Mouse (Mus musculus) heart, embryonic 10.5 days (tissue): ENCODE measurements around the gene Acaca. TPM values are rescaled to one million over a fixed set of nuclear protein-coding genes. Genes with fewer than 3 reads are reported as not detected.
A peak's percentile ranks its signal among the peaks of the same experiment; 100 is the strongest.
"Not testable (repeated sequence)": the region's sequence is repeated elsewhere in the genome, so short reads cannot be mapped to it uniquely, and the experiment has no call there.

Source experiments
- DNase-seq: peaks from one replicate; pipeline ENCODE4 v3.0.0-alpha.2; 2017; ENCODE audit warnings: low spot score
- H3K27ac ChIP-seq: fragments of 300-500 bp; sonication (generic); 2 replicates; pipeline ENCODE4 v1.5.1; 2016; ENCODE audit warnings: mild to moderate bottlenecking
- H3K27me3 ChIP-seq: fragments of 300-500 bp; sonication (generic); 2 replicates; pipeline ENCODE4 v1.6.1; 2016; ENCODE audit warnings: mild to moderate bottlenecking; ENCODE audit not compliant: poor library complexity, insufficient read depth, severe bottlenecking
- H3K36me3 ChIP-seq: fragments of 300-500 bp; sonication (generic); 2 replicates; pipeline ENCODE4 v1.6.1; 2016; ENCODE audit warnings: mild to moderate bottlenecking, moderate library complexity
- H3K4me1 ChIP-seq: fragments of 300-500 bp; sonication (generic); 2 replicates; pipeline ENCODE4 v1.6.1; 2016; ENCODE audit warnings: mild to moderate bottlenecking
- H3K4me3 ChIP-seq: fragments of 300-500 bp; sonication (generic); 2 replicates; pipeline ENCODE4 v1.5.1; 2016; ENCODE audit warnings: mild to moderate bottlenecking, moderate library complexity
- H3K9me3 ChIP-seq: fragments of 300-500 bp; sonication (generic); 2 replicates; pipeline ENCODE4 v1.6.1; 2016; ENCODE audit warnings: mild to moderate bottlenecking, moderate library complexity
- WGBS: fragments of 180-500 bp; shearing (Covaris S2); methylation state at CpG from one replicate; pipeline ENCODE4 v1.1.7; 2016; 5-methylcytosine and 5-hydroxymethylcytosine counted together
- polyA plus RNA-seq: library from polyadenylated mRNA; unstranded; fragments of >200 nt; fragmentation: Nextera tagmentation; extraction: Ambion mirVana; gene quantifications from 2 replicates; pipeline ENCODE4 v1.2.1, GENCODE M21; 2016

The Acaca gene
- polyA plus RNA-seq, 1 experiment from 2014 or later: 13.3 TPM

- DNase-seq: no peak
- H3K4me1 ChIP-seq: no peaks in the 10 kb centered on the region
- H3K36me3 ChIP-seq: 0 out of 2 replicates have a peak, but pooled peaks cover 5% of the 10 kb centered on the region
- no peaks in the 10 kb centered on the region for H3K27me3 ChIP-seq
- H3K9me3 ChIP-seq: no peaks in the 10 kb centered on the region
- H3K4me3 ChIP-seq: no peak overlapping the region
- H3K27ac ChIP-seq: no peak overlapping the region
Observed at GRCm38 (mm10) chr11:84332384-84332783, 202.9 kb downstream of the Acaca start.

GRCm38 (mm10) chr11:84332860-84333259 lies 203.4 kb downstream of the Acaca start:
- Histone ChIP-seq H3K9me3 (no peaks in the 10 kb centered on the region), H3K4me1 (no peaks in the 10 kb centered on the region), H3K36me3 (0 out of 2 replicates have a peak, but pooled peaks cover 5% of the 10 kb centered on the region), H3K4me3 (no peak overlapping the region), H3K27ac (no peak overlapping the region), H3K27me3 (no peaks in the 10 kb centered on the region)
- WGBS: 85% methylated on average over 3 of the region's 3 CpGs
- DNase-seq: no peak

GRCm38 (mm10) chr11:84338273-84338672 lies 208.8 kb downstream of the Acaca start:
- not testable (repeated sequence) for DNase-seq, H3K27ac ChIP-seq, H3K4me1 ChIP-seq, H3K36me3 ChIP-seq, H3K4me3 ChIP-seq, H3K9me3 ChIP-seq, H3K27me3 ChIP-seq
- 96% methylated on average over 8 of the region's 8 CpGs for WGBS

GRCm38 (mm10) chr11:84340630-84341029 lies 211.2 kb downstream of the Acaca start:
- no peaks in the 10 kb centered on the region for H3K9me3 ChIP-seq
- no peaks in the 10 kb centered on the region for H3K27me3 ChIP-seq
- H3K27ac ChIP-seq: no peak overlapping the region
- H3K4me3 ChIP-seq: no peak overlapping the region
- H3K4me1 ChIP-seq: peaks cover 15% of the 10 kb centered on the region; the same call in 1 of the 2 replicates
- WGBS: 61% methylated on average over 2 of the region's 2 CpGs
- H3K36me3 ChIP-seq: peaks cover 6% of the 10 kb centered on the region
- DNase-seq: no peak

GRCm38 (mm10) chr11:84344522-84345236 lies 215.2 kb downstream of the Acaca start:
- Histone ChIP-seq H3K4me1 (peaks cover 21% of the 10 kb centered on the region), H3K27ac (peak overlapping the region; percentile 82), H3K27me3 (no peaks in the 10 kb centered on the region), H3K36me3 (peaks cover 3% of the 10 kb centered on the region; the same call in 1 of the 2 replicates), H3K4me3 (no peak overlapping the region), H3K9me3 (no peaks in the 10 kb centered on the region)
- no peak for DNase-seq
- WGBS: 53% methylated on average over 6 of the region's 6 CpGs

GRCm38 (mm10) chr11:84347766-84348165 lies 218.3 kb downstream of the Acaca start:
- no peaks in the 10 kb centered on the region for H3K9me3 ChIP-seq
- H3K4me1 ChIP-seq: peaks cover 24% of the 10 kb centered on the region
- no peak overlapping the region for H3K27ac ChIP-seq
- 90% methylated on average over 2 of the region's 2 CpGs for WGBS
- peaks cover 3% of the 10 kb centered on the region; the same call in 1 of the 2 replicates for H3K36me3 ChIP-seq
- DNase-seq: no peak
- H3K27me3 ChIP-seq: no peaks in the 10 kb centered on the region
- H3K4me3 ChIP-seq: no peak overlapping the region

- peaks cover 23% of the 10 kb centered on the region for H3K4me1 ChIP-seq
- no peaks in the 10 kb centered on the region for H3K9me3 ChIP-seq
- H3K27me3 ChIP-seq: no peaks in the 10 kb centered on the region
- no peak overlapping the region for H3K27ac ChIP-seq
- 86% methylated on average over 16 of the region's 16 CpGs for WGBS
- no peak for DNase-seq
- no peak overlapping the region for H3K4me3 ChIP-seq
- peaks cover 3% of the 10 kb centered on the region; the same call in 1 of the 2 replicates for H3K36me3 ChIP-seq
Observed at GRCm38 (mm10) chr11:84348843-84349825, 219.7 kb downstream of the Acaca start.

GRCm38 (mm10) chr11:84351150-84351549 lies 221.7 kb downstream of the Acaca start:
- H3K4me1 ChIP-seq: peaks cover 12% of the 10 kb centered on the region
- no peak overlapping the region for H3K27ac ChIP-seq
- no peaks in the 10 kb centered on the region for H3K9me3 ChIP-seq
- H3K36me3 ChIP-seq: no peaks in the 10 kb centered on the region
- 50% methylated on average over 1 of the region's 1 CpGs for WGBS
- DNase-seq: no peak
- H3K27me3 ChIP-seq: no peaks in the 10 kb centered on the region
- no peak overlapping the region for H3K4me3 ChIP-seq

- WGBS: 81% methylated on average over 7 of the region's 7 CpGs
- DNase-seq: no peak
- Histone ChIP-seq H3K4me1 (peaks cover 12% of the 10 kb centered on the region), H3K9me3 (no peaks in the 10 kb centered on the region), H3K4me3 (no peak overlapping the region), H3K27me3 (no peaks in the 10 kb centered on the region), H3K27ac (no peak overlapping the region), H3K36me3 (no peaks in the 10 kb centered on the region)
Observed at GRCm38 (mm10) chr11:84353058-84353726, 223.7 kb downstream of the Acaca start.

- no peak overlapping the region for H3K4me3 ChIP-seq
- H3K36me3 ChIP-seq: no peaks in the 10 kb centered on the region
- no peak overlapping the region for H3K27ac ChIP-seq
- no peaks in the 10 kb centered on the region for H3K9me3 ChIP-seq
- DNase-seq: no peak
- no peaks in the 10 kb centered on the region for H3K27me3 ChIP-seq
- WGBS: 90% methylated on average over 3 of the region's 3 CpGs
- no peaks in the 10 kb centered on the region for H3K4me1 ChIP-seq
Observed at GRCm38 (mm10) chr11:84357304-84357703, 227.8 kb downstream of the Acaca start.

- 82% methylated on average over 2 of the region's 2 CpGs for WGBS
- H3K4me1 ChIP-seq: no peaks in the 10 kb centered on the region; the same call in 1 of the 2 replicates
- H3K27me3 ChIP-seq: no peaks in the 10 kb centered on the region
- no peaks in the 10 kb centered on the region for H3K36me3 ChIP-seq
- no peaks in the 10 kb centered on the region for H3K9me3 ChIP-seq
- no peak overlapping the region for H3K4me3 ChIP-seq
- DNase-seq: no peak
- H3K27ac ChIP-seq: no peak overlapping the region
Observed at GRCm38 (mm10) chr11:84357771-84358170, 228.3 kb downstream of the Acaca start.

GRCm38 (mm10) chr11:84361551-84361950 lies 232.1 kb downstream of the Acaca start:
- H3K9me3 ChIP-seq: no peaks in the 10 kb centered on the region
- no peaks in the 10 kb centered on the region for H3K27me3 ChIP-seq
- H3K4me3 ChIP-seq: no peak overlapping the region
- H3K36me3 ChIP-seq: peaks cover 13% of the 10 kb centered on the region; the same call in 1 of the 2 replicates
- no peaks in the 10 kb centered on the region; the same call in 1 of the 2 replicates for H3K4me1 ChIP-seq
- no peak for DNase-seq
- no peak overlapping the region for H3K27ac ChIP-seq
- 89% methylated on average over 5 of the region's 5 CpGs for WGBS
